Comparison of ENCODE assay signal across 1 mouse cellular context in the genomic region with DNA sequence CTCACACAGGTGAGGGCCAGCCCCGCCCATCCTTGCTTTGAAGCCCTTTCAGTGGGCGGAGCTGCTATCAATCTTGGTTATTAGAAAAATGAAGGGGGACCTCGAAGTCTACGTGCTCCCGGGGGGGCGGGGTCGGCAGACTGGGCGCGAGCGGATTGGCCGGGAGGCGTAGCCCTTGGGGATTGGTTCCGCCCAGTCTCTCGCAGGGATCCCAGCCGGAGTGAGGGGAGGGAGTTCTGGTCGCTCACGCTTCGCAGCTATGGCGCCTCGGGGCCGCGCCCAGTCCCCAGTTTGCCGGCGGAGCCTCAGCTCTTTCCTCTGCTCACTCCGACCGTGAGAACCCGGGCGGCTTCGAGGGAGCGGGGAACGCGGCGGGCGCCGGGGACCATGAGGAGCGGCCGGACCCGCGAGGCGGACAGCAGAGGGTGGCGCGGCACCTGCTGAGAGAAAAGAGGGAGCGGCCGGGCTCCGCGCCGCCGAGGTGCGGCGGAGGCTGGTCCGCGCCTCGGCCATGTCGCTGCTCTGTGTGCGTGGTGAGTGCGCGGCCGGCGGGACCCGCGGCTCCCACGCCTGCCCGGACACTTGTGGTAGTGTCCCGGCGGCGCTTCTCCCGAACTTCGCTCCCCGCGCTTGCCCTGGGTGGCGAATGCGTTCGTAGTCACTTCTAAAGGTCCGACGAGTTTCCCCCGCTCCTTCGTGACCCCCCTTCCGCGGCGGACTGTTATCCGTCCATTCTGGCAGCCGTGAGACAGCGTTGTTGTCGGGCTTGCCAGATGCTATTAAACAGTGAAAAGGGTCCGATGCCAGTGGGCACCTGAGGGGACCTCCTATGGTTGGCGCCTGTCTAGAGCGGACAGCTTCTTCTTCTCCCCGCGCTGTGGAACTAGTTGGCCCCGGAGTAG.
TF ChIP-seq lines count a peak whose summit lies in the region.

Gene Unc13b (plus strand): TSS at position 201 of the 902 bp plus-strand sequence.

TF ChIP-seq in MEL, 35 proteins besides CTCF, POLR2A, EP300 and RAD21 (continued from another document):
- TF ChIP-seq ZMIZ1 (IDR thresholded peaks at IDR 0.05; ENCODE audit: low read depth, low read length) (0 out of 2 replicates have a peak, but pooled peaks have one; percentile 44), TAL1 (IDR thresholded peaks at IDR 0.05; ENCODE audit: low read length) (no peak), TCF12 (IDR thresholded peaks at IDR 0.05; ENCODE audit: low read depth, low read length) (no peak), TBP (IDR thresholded peaks at IDR 0.05; ENCODE audit: low read depth, low read length) (peak; percentile 36; the same call in 1 of the 2 replicates), MXI1 (IDR thresholded peaks at IDR 0.05; ENCODE audit: low read depth, low read length) (peak; percentile 48), KAT2A (conservative IDR thresholded peaks at IDR 0.05; ENCODE audit: low read depth, low read length) (no peak; the same call in 1 of the 2 replicates), MAFK (IDR thresholded peaks at IDR 0.05; ENCODE audit: borderline replicate concordance, low read depth, low read length) (no peak), JUND (IDR thresholded peaks at IDR 0.05; ENCODE audit: low read depth, low read length) (no peak), MYB (IDR thresholded peaks at IDR 0.05; ENCODE audit: low read depth, low read length) (no peak), USF2 (IDR thresholded peaks at IDR 0.05; ENCODE audit: borderline replicate concordance in 1 of 2, insufficient read depth in 1 of 2, low read depth in 1 of 2, low read length in 2 of 2) (no peak), UBTF (IDR thresholded peaks at IDR 0.05; ENCODE audit: borderline replicate concordance, insufficient read depth, low read depth, low read length) (0 out of 2 replicates have a peak, but pooled peaks have one; percentile 74), MYC (IDR thresholded peaks at IDR 0.05; ENCODE audit: low read depth, low read length) (no peak), E2F4 (IDR thresholded peaks at IDR 0.05; ENCODE audit: borderline replicate concordance, low read depth, low read length) (no peak), ZKSCAN1 (IDR thresholded peaks at IDR 0.05; ENCODE audit: low read depth, low read length) (no peak), CHD2 (IDR thresholded peaks at IDR 0.05; ENCODE audit: low read length) (no peak), GATA1 (IDR thresholded peaks at IDR 0.05; ENCODE audit: low read depth, low read length) (no peak), HCFC1 (IDR thresholded peaks at IDR 0.05; ENCODE audit: low read depth, low read length) (peak; percentile 34; the same call in 1 of the 2 replicates), SIN3A (IDR thresholded peaks at IDR 0.05; ENCODE audit: low read length) (no peak; the same call in 1 of the 2 replicates), BHLHE40 (IDR thresholded peaks at IDR 0.05; ENCODE audit: borderline replicate concordance, low read depth, low read length) (peak; percentile 38; the same call in 1 of the 2 replicates), CHD1 (IDR thresholded peaks at IDR 0.05; ENCODE audit: low read depth, low read length) (no peak), POLR2AphosphoS5 (IDR thresholded peaks at IDR 0.05; ENCODE audit: borderline replicate concordance, low read depth, low read length) (no peak)
